ENCODE assay signal across 18 mouse cellular contexts in genomic region chr1:106596380-106596779, GRCm38 (mm10).
DNase-seq lines count a peak whose midpoint lies in the region; ATAC-seq and TF ChIP-seq lines count a peak whose summit lies in the region.
"Had no signal": no experiment of that assay in that cellular context is flagged by ENCODE, and none has a peak within 500 bp of the region (broad histone marks: within the 10 kb centered on the region; RNA-seq: fewer than 3 reads in every experiment).

No protein-coding gene starts in this region.

- H3K36me3 ChIP-seq in intestine, embryonic 15.5 days, result no peaks in the 10 kb centered on the region
- H3K36me3 ChIP-seq in intestine, embryonic 16.5 days (ENCODE audit: control insufficient read depth, insufficient read depth, low read length), result no peaks in the 10 kb centered on the region
- no peaks in the 10 kb centered on the region for H3K36me3 ChIP-seq in stomach, postnatal 0 days (ENCODE audit: control insufficient read depth, insufficient read depth, low read length)
- H3K36me3 ChIP-seq in kidney, embryonic 16.5 days (ENCODE audit: insufficient read depth, low read length), result no peaks in the 10 kb centered on the region
- H3K36me3 ChIP-seq: embryonic facial prominence, embryonic 10.5 days; embryonic facial prominence, embryonic 12.5 days; forebrain, embryonic 15.5 days had no signal

- H3K4me1 ChIP-seq in intestine, embryonic 15.5 days (replicated peaks), result no peaks in the 10 kb centered on the region
- H3K4me1 ChIP-seq in intestine, embryonic 16.5 days (ENCODE audit: control insufficient read depth, insufficient read depth, low read length), result peaks cover 3% of the 10 kb centered on the region; the same call in 1 of the 2 replicates
- no peaks in the 10 kb centered on the region for H3K4me1 ChIP-seq in stomach, postnatal 0 days (replicated peaks; ENCODE audit: control insufficient read depth, insufficient read depth)
- peaks cover 13% of the 10 kb centered on the region for H3K4me1 ChIP-seq in kidney, embryonic 16.5 days (ENCODE audit: insufficient read depth, low read length)
- H3K4me1 ChIP-seq: embryonic facial prominence, embryonic 10.5 days; embryonic facial prominence, embryonic 12.5 days had no signal

- TF ChIP-seq EP300 in stomach, postnatal 0 days (optimal IDR thresholded peaks at IDR 0.05), result no peak

- 77% methylated on average over 1 of the region's 1 CpGs for WGBS in intestine, embryonic 15.5 days
- 74% methylated on average over 1 of the region's 1 CpGs for WGBS in intestine, embryonic 16.5 days
- WGBS in stomach, postnatal 0 days, result 77% methylated on average over 1 of the region's 1 CpGs
- WGBS in kidney, embryonic 16.5 days, result 91% methylated on average over 1 of the region's 1 CpGs

- H3K9me3 ChIP-seq in intestine, embryonic 15.5 days, result no peaks in the 10 kb centered on the region
- no peaks in the 10 kb centered on the region for H3K9me3 ChIP-seq in intestine, embryonic 16.5 days (ENCODE audit: control insufficient read depth, low read length)
- H3K9me3 ChIP-seq in stomach, postnatal 0 days (ENCODE audit: control insufficient read depth, low read length), result no peaks in the 10 kb centered on the region
- no peaks in the 10 kb centered on the region for H3K9me3 ChIP-seq in kidney, embryonic 16.5 days (ENCODE audit: low read length)
- H3K9me3 ChIP-seq: embryonic facial prominence, embryonic 10.5 days; embryonic facial prominence, embryonic 12.5 days; forebrain, embryonic 13.5 days; forebrain, embryonic 15.5 days had no signal

- no peak overlapping the region for H3K27ac ChIP-seq in intestine, embryonic 15.5 days
- no peak overlapping the region for H3K27ac ChIP-seq in intestine, embryonic 16.5 days (ENCODE audit: low read length)
- no peak overlapping the region for H3K27ac ChIP-seq in stomach, postnatal 0 days (replicated peaks)
- no peak overlapping the region for H3K27ac ChIP-seq in kidney, embryonic 16.5 days (ENCODE audit: low read length)
- H3K27ac ChIP-seq: embryonic facial prominence, embryonic 10.5 days; embryonic facial prominence, embryonic 12.5 days; forebrain, embryonic 13.5 days; forebrain, embryonic 15.5 days had no signal

- H3K9ac ChIP-seq in intestine, embryonic 15.5 days, result no peak overlapping the region
- H3K9ac ChIP-seq in intestine, embryonic 16.5 days (ENCODE audit: low read depth, low read length), result no peak overlapping the region
- H3K9ac ChIP-seq in stomach, postnatal 0 days (ENCODE audit: low read length), result no peak overlapping the region
- H3K9ac ChIP-seq in kidney, embryonic 16.5 days (replicated peaks; ENCODE audit: low read length), result no peak overlapping the region
- H3K9ac ChIP-seq: embryonic facial prominence, embryonic 12.5 days; forebrain, embryonic 13.5 days; forebrain, embryonic 15.5 days; forebrain, postnatal 0 days had no signal

- no peak for DNase-seq in stomach, postnatal 0 days (ENCODE audit: low spot score)
- no peak for DNase-seq in right cerebral cortex, postnatal 4 days
- DNase-seq: adrenal gland, adult 2 months; adrenal gland, postnatal 10 days; adrenal gland, postnatal 25 days; cerebellum, adult 11 months; cerebellum, adult 18-20 months; cerebellum, adult 8-10 months; cerebellum, adult 9-11 months; cerebellum, postnatal 14 days; forebrain, postnatal 0 days had no signal

- H3K4me3 ChIP-seq in intestine, embryonic 15.5 days (replicated peaks), result no peak overlapping the region
- no peak overlapping the region for H3K4me3 ChIP-seq in intestine, embryonic 16.5 days (ENCODE audit: low read length)
- H3K4me3 ChIP-seq in stomach, postnatal 0 days (ENCODE audit: low read depth, low read length), result no peak overlapping the region
- no peak overlapping the region for H3K4me3 ChIP-seq in kidney, embryonic 16.5 days (ENCODE audit: low read length)
- H3K4me3 ChIP-seq: embryonic facial prominence, embryonic 10.5 days; embryonic facial prominence, embryonic 12.5 days; forebrain, embryonic 13.5 days; forebrain, embryonic 15.5 days had no signal

- H3K4me2 ChIP-seq in intestine, embryonic 15.5 days (replicated peaks), result no peak overlapping the region
- H3K4me2 ChIP-seq in intestine, embryonic 16.5 days (ENCODE audit: low read depth, low read length), result no peak overlapping the region
- H3K4me2 ChIP-seq in stomach, postnatal 0 days (replicated peaks; ENCODE audit: low read depth), result no peak overlapping the region
- no peak overlapping the region for H3K4me2 ChIP-seq in kidney, embryonic 16.5 days (replicated peaks; ENCODE audit: low read depth, low read length)
- H3K4me2 ChIP-seq: embryonic facial prominence, embryonic 12.5 days; forebrain, embryonic 13.5 days; forebrain, embryonic 15.5 days had no signal

- no peak for TF ChIP-seq CTCF in stomach, postnatal 0 days (IDR thresholded peaks at IDR 0.05; ENCODE audit: low read depth)

- ATAC-seq in intestine, embryonic 15.5 days, result peak; percentile 57; the same call in 1 of the 2 replicates
- peak; percentile 54; the same call in 1 of the 2 replicates for ATAC-seq in intestine, embryonic 16.5 days
- ATAC-seq in stomach, postnatal 0 days (ENCODE audit: low FRiP score, low TSS enrichment), result peak; percentile 59; the same call in 1 of the 2 replicates
- ATAC-seq in kidney, embryonic 16.5 days (ENCODE audit: low FRiP score, low TSS enrichment), result no peak
- ATAC-seq: forebrain, embryonic 13.5 days; forebrain, embryonic 15.5 days; forebrain, postnatal 0 days had no signal

- H3K27me3 ChIP-seq in intestine, embryonic 15.5 days (replicated peaks), result no peaks in the 10 kb centered on the region
- H3K27me3 ChIP-seq in intestine, embryonic 16.5 days (replicated peaks; ENCODE audit: control insufficient read depth, insufficient read depth, low read length), result no peaks in the 10 kb centered on the region
- H3K27me3 ChIP-seq in stomach, postnatal 0 days (ENCODE audit: control insufficient read depth, insufficient read depth, low read length), result no peaks in the 10 kb centered on the region
- no peaks in the 10 kb centered on the region for H3K27me3 ChIP-seq in kidney, embryonic 16.5 days (ENCODE audit: insufficient read depth, low read length)
- H3K27me3 ChIP-seq: embryonic facial prominence, embryonic 12.5 days; forebrain, embryonic 13.5 days; forebrain, embryonic 15.5 days had no signal
